Mouse (Mus musculus) heart, adult 8-10 months (tissue): ENCODE data around the gene Degs2. TPM values are rescaled to one million over a fixed set of nuclear protein-coding genes. Genes with fewer than 3 reads are reported as not detected.
"Not testable (repeated sequence)": the region's sequence is repeated elsewhere in the genome, so short reads cannot be mapped to it uniquely, and the experiment has no call there.

Source experiments
- DNase-seq: peaks from one replicate; pipeline ENCODE4 v3.0.0; 2022; ENCODE audit warnings: low spot score
- total RNA-seq, 4 experiments: library from RNA; stranded (reverse); gene quantifications; 2 replicates each; pipeline ENCODE4 v1.2.4; 2022

The Degs2 gene
- under 1 TPM; 0.25 to 1.00 (median 0.56) TPM for total RNA-seq

DNA sequence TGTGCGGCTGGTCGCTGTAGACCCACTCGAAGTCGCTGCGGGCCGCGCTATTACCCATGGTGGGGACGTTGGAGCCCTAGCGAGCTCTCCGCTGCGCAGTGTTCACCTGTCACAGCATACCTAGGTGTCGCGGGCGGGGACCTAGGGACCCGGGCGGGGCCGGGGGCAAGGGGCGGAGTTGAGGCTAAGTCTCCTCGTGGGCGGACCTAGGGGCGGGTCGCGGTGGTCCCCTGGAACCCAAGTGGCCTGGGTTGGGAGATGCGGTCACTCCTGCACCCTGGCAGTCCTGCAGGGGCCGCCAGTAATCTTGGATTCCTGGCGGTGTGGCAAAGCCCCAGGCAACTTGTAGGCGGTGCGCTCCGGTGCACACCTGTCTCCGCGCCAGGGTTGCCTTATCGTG lies at the start of gene Degs2:
Degs2 (minus strand) TSS at position 131 of the 400 bp plus-strand sequence.
- DNase-seq, result no peak

DNA sequence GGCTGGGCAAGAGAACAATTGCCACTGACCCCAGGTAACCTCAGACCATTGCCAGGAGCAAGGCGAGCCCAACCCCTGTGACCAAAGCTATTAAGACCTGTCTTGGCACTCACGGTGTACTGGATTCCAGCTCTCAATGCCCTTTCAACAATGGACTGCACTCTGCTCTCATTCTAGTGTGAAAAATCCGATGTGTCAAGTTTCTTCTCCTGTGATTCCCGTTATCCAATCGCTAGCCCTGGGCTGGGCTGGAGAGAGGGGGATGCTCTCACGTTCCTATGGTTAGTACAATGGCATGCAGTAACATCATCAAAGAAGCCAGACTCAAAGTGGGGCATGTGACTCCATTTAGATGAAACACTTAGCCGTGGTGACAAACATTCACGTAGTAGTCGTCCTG lies 49.7 kb upstream of the Degs2 start:
- DNase-seq, result no peak

DNA sequence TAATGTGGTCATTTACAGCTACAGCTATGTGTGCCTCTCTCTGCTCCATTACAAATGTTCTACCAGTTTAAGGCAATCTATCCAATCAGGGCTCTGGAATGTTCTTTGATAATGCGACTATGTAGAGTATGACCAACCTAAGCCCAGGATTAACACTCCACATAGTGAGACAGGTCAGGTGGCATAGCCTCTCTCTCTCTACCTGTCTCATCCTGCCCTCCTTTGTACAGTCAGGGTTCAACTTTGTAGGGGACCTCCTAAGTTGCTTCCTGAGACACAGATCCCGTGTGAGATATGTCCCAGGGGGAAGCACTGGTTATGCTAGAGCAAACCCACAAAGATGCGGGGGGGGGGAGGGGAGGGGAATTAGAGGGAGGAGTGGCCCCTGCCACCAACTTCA lies 48.1 kb upstream of the Degs2 start:
- DNase-seq, result no peak

DNA sequence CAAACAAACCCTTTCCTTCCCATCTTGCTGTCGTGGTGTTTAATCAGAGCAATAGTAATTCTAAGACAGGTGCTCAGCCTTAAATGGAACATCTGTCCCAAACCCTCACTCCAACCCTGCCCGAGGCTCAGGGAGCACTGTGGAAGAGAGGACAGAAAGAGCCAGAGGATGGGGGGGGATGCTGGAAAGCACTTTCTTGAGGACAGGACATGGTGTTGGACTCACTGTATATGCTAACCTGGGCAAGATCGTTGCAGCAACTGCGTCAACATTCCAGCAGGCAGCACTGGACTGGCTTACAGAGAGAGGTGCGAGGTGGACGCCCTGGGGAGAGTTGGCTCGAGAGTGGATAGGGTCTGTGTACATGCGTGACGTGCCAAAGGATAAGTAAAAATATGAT lies 47.3 kb upstream of the Degs2 start:
- DNase-seq, result no peak

DNA sequence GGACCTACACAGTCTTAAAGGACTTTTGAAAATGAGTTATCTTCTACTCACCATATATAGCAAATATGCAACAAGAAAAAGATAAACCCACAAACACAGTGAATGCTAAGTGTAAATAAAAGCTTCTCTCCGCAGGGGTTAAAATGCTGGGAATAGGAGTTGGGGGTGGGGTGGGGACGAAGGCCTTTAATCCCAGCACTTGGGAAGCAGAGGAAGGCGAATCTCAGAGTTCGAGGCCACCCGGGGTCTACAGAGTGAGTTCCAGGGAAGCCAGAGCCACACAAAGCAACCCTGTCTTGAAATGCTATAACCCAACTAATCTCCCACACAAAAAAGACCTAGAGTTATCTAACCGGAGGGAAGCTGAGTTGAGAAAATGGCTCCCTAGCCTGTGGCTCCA lies 46.9 kb upstream of the Degs2 start:
- no peak for DNase-seq

DNA sequence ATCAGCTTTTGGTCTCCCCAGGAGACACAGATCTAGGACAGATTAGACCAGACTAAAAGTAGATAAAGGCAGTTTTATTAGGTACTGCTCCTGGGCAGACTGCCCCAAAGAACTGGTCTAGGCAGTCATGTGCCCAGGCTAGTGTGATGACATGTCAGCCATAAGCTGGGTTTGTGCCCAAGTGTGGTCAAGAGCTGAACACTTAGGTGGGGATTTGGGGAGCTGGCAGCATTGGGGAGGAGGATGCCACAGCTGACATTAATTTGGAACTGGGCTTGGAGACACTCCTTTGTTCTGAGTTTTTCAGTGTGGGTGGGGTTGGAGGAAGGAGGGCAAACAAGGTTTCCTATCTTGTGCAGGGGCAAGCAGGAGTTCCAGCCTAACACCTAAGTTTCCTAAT lies 43.9 kb upstream of the Degs2 start:
- DNase-seq, result no peak

DNA sequence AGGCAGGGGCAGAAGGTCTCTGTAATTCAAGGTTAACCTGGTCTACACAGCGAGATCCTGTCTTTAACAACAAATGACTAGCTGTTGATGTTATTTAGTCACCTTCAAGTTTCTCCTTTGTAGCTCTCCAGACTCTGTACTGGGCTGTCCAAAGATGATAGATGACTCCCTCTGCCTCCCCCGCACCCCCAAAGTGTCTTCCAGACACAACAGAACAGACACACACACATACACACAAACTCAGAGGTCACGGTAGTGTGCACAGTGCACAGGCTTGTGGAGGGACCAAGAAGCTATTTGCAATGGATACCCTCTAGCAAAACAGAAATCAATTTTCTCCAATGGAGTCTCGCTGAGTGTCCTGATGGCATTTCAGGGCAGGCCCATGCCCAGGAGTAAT lies 40.1 kb upstream of the Degs2 start:
- no peak for DNase-seq

DNA sequence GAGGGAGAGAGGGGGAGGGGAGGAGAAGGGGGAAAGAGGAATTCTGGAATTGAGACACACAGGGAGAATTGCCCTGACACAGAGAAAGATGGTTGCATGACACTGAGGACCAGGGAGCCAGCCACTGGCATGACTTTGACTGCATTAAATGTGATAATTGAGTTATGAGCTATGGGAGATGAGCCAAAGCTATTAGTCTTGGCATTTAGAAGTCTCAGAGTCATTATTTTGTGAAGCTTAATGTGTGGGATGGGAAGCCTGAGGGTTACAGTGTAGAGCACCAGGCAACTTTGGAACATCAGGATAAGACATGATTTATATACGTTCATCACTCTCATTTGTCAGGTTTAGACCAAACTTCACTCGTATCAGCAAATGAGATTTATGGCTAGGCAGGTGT lies 39.4 kb upstream of the Degs2 start:
- no peak for DNase-seq

DNA sequence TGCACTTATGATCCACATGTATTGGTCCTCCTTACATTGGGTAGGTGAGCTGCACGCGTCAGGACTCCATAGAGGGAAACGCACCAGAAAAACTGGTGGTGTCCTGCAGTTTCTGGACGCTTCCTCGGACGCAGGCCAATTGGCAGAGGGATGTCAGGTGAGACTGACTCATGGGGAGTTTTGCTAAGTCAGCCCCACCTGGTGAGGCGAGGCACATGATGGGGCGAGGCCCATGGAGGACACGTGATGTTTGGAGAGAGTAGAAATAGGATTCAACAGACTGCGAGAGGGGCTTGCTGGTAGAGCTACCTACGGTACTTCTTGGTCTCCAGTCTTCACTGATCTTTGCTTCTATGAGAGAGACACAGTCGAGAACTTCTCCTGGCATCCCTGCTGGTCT lies 36.6 kb upstream of the Degs2 start:
- no peak for DNase-seq

DNA sequence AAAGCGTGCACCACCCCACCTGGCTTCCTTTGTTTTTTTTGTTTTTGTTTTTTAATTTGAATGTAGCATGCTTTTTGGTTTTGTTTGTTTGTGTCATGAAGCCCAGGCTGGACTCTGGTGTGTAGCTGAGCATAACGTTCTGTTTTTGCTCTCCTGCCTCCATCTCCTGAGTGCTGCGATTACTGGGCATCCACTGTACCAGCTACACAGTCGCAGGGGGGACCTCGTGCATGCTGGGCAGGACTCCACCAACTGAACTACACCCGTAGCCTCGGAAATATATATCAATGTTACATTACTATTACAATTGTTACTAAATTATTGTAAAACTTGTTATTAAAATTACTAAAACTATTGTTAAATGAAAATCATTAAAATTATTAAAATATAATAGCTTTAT lies 35.7 kb upstream of the Degs2 start:
- no peak for DNase-seq

DNA sequence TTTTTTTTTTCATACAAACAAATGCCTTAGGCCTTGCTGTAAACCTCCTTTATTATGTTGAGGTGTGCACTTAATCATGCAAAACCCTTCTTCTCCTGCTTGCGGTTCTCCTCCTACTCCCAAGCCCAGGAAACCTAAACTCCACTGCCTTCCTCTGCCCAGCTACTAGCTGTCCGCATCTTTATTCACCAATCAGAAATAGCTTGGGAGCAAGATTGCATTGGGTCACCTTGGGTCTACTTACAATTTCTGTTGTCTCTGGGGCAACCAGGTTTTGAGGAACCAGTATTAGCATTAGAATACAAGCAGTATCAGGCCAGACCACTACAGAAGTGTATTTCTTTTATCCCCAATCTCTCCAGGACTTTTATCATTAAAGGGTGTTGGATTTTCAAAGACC lies 32.3 kb upstream of the Degs2 start:
- no peak for DNase-seq

DNA sequence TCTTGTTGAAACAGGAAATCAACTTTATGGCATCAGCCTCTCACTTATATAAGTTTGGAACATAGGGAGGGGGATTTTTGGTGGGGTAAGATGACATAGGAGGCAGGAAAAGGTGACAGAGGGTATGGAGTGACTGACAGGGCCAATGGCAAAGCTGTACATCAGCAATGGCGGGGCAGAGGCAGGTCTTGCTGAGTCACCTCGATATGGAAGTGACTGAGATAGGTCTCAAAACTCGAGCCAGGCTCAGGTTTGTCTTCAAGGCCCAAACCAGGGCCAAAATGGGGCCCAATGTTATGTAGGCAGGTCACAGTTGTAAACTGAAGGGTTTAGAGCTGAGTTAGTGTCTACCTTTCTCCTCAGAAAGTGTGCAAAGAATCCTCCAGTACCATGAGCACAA lies 21.7 kb upstream of the Degs2 start:
- no peak for DNase-seq

DNA sequence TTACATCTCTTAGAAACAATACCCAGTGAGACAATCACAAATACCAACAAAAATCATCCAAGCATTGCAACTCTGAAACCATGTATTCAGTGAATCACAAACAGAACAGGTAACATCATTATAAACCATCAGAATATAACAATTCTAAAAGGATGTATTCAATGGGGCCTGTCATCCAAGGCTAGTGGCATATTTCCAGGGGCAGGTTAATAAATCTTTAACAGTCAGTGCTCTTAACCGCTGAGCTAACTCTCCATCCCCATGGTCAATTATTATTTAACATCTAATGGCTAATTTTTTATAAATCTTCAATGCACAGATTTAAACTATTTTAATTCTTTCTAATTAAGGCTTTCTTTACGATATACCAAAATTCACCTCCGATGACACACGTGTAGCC lies 20.3 kb upstream of the Degs2 start:
- DNase-seq, result no peak

DNA sequence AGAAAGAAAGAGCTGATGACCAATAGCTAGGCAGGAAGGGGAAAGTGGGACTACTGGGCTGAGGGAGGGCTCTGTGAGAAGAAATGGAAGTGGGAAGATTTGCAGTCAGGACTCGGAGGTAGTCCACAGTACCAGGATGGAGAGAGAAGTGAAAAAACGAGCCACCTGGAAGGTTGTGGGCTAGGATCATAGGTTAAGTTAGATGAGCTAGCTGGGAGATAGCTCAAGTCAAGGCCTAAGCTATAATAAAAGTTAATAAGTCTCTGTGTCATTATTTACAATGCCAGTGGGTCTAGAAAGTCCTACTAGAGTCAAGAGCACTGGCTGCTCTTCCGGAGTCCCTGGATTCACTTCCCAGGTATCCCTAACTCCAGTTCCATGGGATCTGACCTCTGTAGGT lies 16.4 kb upstream of the Degs2 start:
- DNase-seq, result no peak

DNA sequence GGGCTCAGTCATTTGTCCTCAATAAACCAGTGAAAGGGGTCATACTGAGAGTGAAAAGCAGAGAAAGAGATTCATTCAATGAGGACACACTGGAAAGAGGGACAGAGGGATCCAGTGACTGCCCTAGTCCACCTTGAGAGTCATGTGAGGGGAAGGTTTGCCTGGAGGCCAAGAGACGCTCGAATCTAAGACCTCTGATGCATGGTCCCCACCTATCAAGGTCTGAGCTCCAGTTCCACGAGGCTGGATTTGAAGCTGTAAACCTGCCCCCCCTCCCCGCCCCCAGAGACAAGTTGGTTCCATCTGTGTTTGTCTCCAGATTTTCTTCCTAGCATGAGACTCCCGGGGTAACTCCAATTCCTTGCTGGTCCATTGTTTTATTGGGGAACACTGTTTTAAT lies 13.7 kb upstream of the Degs2 start:
- no peak for DNase-seq

DNA sequence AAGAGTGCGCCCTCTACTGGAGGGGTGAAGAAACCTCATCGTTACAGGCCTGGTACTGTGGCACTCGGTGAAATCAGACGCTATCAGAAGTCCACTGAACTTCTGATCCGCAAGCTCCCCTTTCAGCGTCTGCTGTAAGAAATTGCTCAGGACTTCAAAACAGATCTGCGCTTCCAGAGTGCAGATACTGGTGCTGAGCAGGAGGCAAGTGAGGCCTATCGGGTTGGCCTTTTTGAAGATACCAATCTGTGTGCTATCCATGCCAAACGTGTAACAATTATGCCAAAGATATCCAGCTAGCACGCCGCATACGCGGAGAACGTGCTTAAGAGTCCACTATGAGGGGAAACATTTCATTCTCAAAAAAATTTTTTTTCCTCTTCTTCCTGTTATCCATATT lies 11.9 kb upstream of the Degs2 start:
- DNase-seq, result not testable (repeated sequence)

DNA sequence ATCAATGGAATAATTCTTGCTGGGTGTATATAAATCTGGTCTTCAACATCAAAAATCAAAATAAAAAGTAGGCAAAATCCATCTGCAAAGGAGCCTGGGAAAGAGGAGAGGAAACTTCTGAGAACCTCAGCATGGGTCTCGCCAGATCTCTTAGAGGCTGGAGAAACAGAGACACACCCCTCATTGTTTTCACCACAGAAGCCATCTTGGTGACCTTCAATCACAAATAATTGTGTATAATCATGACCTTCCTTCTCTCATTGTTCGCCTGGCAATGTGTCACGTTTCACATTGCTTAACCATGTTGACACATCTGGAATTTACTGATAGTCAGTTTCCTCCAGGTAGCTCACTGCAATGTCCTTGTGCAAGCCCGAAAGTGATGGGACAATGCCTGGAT lies 10.4 kb upstream of the Degs2 start:
- DNase-seq, result no peak

DNA sequence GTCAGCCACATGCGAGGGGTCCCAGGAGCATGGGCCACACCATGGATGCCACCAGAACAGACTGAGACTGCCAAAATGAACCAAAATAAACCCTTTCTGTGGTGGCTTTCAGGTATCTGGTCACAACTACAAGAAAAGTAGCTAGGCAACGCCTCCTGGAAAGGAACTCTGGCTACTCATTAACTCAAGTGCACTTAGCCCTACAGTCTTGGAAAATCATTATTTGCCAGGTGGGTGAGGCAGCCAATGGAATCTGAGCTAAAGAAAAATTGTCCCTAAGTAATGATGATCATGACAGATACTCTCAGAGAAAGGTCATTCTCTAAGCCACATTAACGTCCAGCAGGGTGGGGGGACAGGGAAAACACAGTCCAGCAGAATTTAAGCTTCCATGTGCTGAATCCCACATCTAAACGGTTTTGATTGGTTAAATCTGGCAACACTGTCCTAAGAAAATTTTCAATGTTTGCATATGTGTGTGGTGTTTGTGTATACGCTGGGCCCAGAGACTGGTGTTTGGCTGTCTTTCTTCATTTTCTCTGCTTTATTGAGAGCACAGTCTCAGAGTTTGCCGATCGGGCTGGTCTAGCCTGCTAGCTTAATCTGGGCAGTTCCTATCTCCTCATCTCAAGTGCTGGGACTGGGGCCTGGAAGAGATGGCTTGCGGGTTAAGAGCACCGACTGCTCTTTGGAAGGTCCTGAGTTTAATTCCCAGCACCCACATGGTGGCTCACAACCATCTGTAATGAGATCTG lies 8.9 kb upstream of the Degs2 start:
- no peak for DNase-seq

DNA sequence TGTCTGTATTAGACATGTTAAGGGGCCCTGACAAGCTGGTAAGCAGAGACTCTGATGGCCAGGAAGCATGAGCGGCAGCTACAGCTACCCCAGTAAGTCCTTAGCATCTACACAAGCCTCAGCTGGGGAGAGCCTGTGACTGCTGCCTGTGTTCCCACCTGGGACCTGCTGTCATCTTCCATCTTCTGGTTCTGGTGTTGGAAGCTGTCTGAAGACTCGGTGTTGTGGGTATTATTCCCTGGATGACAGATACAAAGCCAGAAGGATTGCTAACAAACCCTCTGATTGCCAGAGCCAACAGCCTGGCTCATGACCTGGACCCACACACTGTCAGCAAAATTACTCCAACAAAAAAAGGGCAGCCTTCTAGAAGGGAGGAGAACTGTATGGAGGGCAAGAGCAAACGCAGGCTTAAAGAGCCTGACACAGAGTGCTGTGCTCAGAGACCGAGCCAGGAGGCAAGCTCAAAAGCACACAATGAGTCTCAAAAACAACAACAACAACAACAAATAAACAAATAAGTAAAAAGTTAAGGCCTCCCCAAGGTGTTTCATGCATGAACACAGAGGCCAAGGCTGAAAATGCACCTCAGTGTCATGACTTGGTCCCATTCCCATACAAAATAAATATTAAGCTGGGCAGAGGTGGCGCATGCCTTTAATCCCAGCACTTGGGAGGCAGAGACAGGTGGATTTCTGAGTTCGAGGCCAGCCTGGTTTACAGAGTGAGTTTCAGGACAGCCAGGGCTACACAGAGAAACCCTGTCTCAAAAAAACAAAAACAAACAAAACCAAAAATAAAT lies 8.1 kb upstream of the Degs2 start:
- no peak for DNase-seq

DNA sequence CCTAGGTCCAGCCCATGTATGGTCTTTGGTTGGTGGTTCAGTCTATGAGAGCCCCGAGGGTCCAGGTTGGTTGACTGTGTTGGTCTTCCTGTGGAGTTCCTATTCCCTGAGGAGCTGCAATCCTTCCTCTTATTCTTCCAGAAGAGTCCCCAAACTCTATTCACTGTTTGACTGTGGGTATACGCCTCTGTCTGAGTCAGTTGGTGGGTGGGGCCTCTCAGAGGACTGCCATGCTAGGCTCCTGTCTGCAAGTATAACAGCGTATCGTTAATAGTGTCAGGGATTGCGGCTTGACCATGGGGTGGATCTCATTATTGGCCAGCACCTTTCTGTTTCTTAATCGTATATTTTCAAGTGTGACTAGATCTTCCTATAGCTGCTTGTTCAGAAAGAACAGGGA lies 7.3 kb upstream of the Degs2 start:
- DNase-seq, result no peak

DNA sequence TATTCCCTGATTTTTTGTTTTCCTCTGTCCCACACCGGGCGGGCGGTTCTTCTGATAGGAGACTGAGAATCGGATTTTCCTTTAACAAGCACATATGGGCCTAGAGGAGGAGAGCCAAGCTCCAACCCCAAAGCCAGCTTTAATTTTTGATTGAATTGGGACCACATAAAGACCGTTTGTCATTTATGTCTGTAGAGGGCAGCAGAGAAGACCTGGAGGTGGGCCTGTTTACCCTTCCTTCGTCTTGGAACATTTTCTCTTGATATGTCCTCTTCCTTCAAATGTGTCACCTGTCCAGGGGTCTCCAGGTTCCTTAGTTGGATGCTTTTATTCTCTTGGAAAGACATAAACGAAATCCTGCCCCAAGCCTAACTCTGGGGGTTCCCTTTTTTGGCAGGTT lies 4.0 kb upstream of the Degs2 start:
- no peak for DNase-seq

DNA sequence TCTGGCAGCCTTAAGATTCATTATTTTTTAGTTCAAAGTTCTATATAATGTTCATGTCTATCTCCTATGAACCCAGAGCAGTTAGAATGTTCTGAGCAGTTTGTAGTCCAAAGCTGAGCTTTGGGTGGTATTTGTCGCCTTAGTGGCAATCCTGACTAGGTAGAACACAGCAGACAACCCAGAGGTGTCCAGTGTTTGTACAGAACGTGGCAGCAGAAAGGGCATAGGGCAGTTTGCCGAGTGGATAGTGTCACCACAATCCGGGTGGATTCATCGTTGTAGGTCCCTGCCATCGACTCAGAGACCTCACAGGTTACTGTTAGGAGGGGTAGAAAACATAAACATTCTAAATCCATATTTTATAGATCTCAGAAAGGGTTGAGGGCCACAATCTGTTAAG lies 3.4 kb upstream of the Degs2 start:
- DNase-seq, result no peak

DNA sequence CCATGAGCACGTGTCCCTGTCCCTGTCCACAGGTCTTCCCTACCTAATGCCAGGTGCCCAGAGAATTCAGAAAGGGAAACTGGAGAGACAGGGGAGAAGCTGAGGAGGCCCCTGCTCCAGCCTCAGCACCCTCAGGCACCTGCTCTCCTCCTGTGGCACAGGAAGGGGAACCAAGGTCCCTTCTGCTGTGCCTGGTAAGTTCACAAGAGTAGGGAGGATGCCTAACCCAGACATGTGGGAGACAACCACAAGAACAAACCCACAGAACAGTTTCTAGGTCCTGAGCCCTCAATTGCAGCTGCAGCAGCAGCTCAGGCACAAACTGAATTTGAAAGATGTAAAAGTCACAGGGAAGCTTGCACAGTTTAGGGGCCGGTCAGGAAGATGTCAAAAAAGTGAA lies 894 bp downstream of the Degs2 start:
- DNase-seq, result no peak
